Mouse (Mus musculus) embryonic fibroblast, embryonic 13.5 days (primary cell): ENCODE measurements around the gene Ddr1.

ENCODE experiments used
- CTCF ChIP-seq: IDR thresholded peaks from 2 replicates; pipeline ENCODE4 v1.5.1; 2011; ENCODE audit warnings: mild to moderate bottlenecking, control low read depth, low read length, moderate library complexity, borderline replicate concordance; ENCODE audit not compliant: insufficient read depth
- POLR2A ChIP-seq: IDR thresholded peaks from 2 replicates; pipeline ENCODE4 v1.6.1; 2011; ENCODE audit warnings: low read depth, mild to moderate bottlenecking, control low read depth, low read length, moderate library complexity

DNA sequence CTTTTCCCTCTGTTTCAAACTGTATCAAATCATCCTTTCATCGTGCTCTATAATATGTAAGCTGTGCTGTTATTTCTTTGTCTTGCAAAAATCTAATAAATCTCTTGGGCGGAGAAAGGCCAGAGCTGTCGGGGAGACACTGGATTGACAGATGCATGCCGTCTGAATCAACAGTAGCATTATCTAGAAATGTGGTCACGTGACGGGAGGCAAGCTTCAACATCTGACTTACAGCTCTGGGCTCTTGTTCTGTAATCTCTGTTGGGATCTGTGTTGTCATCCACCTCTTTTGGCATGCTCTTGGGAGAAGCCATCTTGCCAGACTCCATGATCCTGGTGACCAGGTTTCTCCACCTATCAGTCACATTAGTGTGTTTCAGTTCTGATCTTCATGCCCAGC lies 12.7 kb upstream of the Ddr1 start:
- no peak for TF ChIP-seq POLR2A
- TF ChIP-seq CTCF, result no peak
